Mouse (Mus musculus): Measurements from ENCODE around the gene Cmas.

- TF ChIP-seq POLR2A (IDR thresholded peaks at IDR 0.05; ENCODE audit: borderline replicate concordance, extremely low read depth, insufficient read depth, insufficient read length, poor library complexity, severe bottlenecking) (no peak), CTCF (IDR thresholded peaks at IDR 0.05; ENCODE audit: borderline replicate concordance, extremely low read depth, insufficient read depth, insufficient read length) (no peak)
Measured at GRCm38 (mm10) chr6:142741763-142742162, 14.7 kb upstream of the Cmas start.
